Mouse (Mus musculus): Measurements from ENCODE around the gene Hmgn1.

DNA sequence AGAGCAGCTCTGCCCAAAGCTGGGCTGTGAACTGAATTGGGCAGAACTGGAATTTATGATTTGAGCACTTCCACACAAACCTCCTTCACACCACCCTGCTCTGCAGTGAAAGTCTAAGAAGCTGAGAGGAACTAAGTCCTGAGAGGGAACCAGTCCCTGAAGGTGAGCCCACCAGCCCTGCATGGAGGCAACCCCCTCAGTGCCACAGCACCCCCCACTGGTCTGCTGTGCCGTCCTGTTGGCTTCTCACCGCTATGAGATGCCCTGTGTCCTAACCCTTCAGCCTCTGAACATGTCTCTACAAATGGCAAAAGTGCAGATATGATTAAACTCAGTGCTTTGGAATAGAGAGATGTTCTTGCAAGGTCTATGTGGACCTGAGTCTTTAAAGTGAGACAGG lies 14.8 kb downstream of the Hmgn1 start:
- TF ChIP-seq CTCF (IDR thresholded peaks at IDR 0.05; ENCODE audit: low read depth) (no peak), EP300 (IDR thresholded peaks at IDR 0.05; ENCODE audit: low read depth) (no peak)
